Mouse (Mus musculus) intestine, postnatal 0 days (tissue): ENCODE data around the gene C2cd4c. TPM values are rescaled to one million over a fixed set of nuclear protein-coding genes. Genes with fewer than 3 reads are reported as not detected.

Experiments used
- ATAC-seq: fragments of 200-750 bp; cut with Nextera tagmentation; 2 replicates; pipeline ENCODE4 v1.8.0; 2017; ENCODE audit warnings: mild to moderate bottlenecking, moderate TSS enrichment, moderate library complexity
- H3K27ac ChIP-seq: fragments of 300-500 bp; sonication (generic); 2 replicates; pipeline ENCODE4 v1.5.1; 2014; ENCODE audit warnings: mild to moderate bottlenecking, low read depth, low read length, moderate library complexity
- H3K27me3 ChIP-seq: fragments of 300-500 bp; sonication (generic); replicated peaks from 2 replicates; pipeline ENCODE4 v1.6.1; 2014; ENCODE audit warnings: low read length, mixed read lengths; ENCODE audit not compliant: control insufficient read depth, insufficient read depth
- H3K36me3 ChIP-seq: fragments of 300-500 bp; sonication (generic); 2 replicates; pipeline ENCODE4 v1.6.1; 2014; ENCODE audit warnings: mild to moderate bottlenecking, moderate library complexity; ENCODE audit not compliant: control insufficient read depth, insufficient read depth
- H3K4me1 ChIP-seq: fragments of 300-500 bp; sonication (generic); replicated peaks from 2 replicates; pipeline ENCODE4 v1.6.1; 2014; ENCODE audit warnings: antibody characterized with exemption, low read length, mixed read lengths; ENCODE audit not compliant: control insufficient read depth, insufficient read depth
- H3K4me2 ChIP-seq: fragments of 300-500 bp; sonication (generic); replicated peaks from 2 replicates; pipeline ENCODE4 v1.6.1; 2014; ENCODE audit warnings: low read depth, mild to moderate bottlenecking, moderate library complexity
- H3K4me3 ChIP-seq: fragments of 300-500 bp; sonication (generic); 2 replicates; pipeline ENCODE4 v1.5.1; 2014; ENCODE audit warnings: low read depth, low read length
- H3K9ac ChIP-seq: fragments of 300-500 bp; sonication (generic); 2 replicates; pipeline ENCODE4 v1.6.1; 2014; ENCODE audit warnings: mild to moderate bottlenecking, low read depth, low read length
- H3K9me3 ChIP-seq: fragments of 300-500 bp; sonication (generic); 2 replicates; pipeline ENCODE4 v1.6.1; 2016; ENCODE audit warnings: mixed run types; ENCODE audit not compliant: control insufficient read depth
- CTCF ChIP-seq: sonication (generic); IDR thresholded peaks from 2 replicates; pipeline ENCODE4 v1.5.1; 2016; ENCODE audit warnings: low read depth, mild to moderate bottlenecking, control low read depth, antibody characterized with exemption, moderate library complexity
- WGBS: fragments of 180-500 bp; shearing (Covaris S2); extraction: QIAGEN DNeasy Blood & Tissue Kit; methylation state at CpG from one replicate; pipeline ENCODE4 v1.1.7; 2014; 5-methylcytosine and 5-hydroxymethylcytosine counted together
- polyA plus RNA-seq: library from polyadenylated mRNA; unstranded; fragments of >200 nt; fragmentation: Nextera tagmentation; extraction: Ambion mirVana; gene quantifications from 2 replicates; pipeline ENCODE4 v1.2.1, GENCODE M21; 2015

The C2cd4c gene
- polyA plus RNA-seq, 1 experiment from 2014 or later, result 0.05 TPM

DNA sequence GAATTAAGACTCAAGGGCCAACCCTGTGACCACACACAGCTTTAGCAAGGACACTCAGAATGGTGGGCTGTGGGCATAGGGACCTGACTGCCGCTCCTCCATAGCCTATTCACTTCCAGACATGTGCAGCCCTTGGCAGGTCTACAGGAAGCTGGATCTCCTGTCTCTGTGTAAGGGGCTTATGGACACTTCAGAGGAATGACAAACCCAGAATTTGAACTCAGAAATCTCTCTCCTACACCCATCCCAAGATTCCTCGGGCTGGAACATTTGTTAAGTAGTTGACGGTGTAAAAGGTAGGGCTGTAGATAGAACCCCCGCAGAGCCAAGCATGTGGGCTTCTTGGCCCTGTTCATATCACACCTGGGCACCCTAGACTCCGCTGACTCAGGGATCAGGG, 2.6 kb upstream of the C2cd4c start:
- TF ChIP-seq CTCF, result no peak
- no peaks in the 10 kb centered on the region for H3K9me3 ChIP-seq
- no peak for ATAC-seq
- no peak overlapping the region for H3K4me2 ChIP-seq
- 84% methylated on average over 5 of the region's 5 CpGs for WGBS
- no peak overlapping the region for H3K27ac ChIP-seq
- no peak overlapping the region for H3K9ac ChIP-seq
- H3K27me3 ChIP-seq, result peaks cover 19% of the 10 kb centered on the region
- H3K36me3 ChIP-seq, result no peaks in the 10 kb centered on the region
- no peak overlapping the region for H3K4me3 ChIP-seq
- H3K4me1 ChIP-seq, result no peaks in the 10 kb centered on the region; the same call in none of the 2 replicates

- H3K36me3 ChIP-seq, result no peaks in the 10 kb centered on the region
Observed at GRCm38 (mm10) chr10:79615860-79616259, 2.0 kb upstream of the C2cd4c start.

DNA sequence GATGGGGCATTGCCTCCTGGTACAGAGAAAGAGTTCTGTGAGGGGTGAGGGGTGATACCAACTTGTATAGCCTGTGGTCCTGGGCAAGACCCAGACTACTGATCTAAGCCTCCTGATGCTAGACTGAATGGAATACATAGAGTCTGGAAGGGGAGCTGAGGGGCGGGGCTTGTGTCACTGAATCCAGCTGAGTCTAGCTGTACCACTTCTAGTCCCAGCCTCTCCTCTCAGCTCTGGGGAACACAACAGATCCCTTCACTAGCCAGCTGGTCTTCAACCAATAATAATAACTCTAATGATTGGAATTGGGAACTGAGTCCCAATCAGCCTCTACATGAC, 449 bp upstream of the C2cd4c start:
- Histone ChIP-seq H3K9ac (peak overlapping the region; percentile 42; the same call in 1 of the 2 replicates), H3K4me3 (no peak overlapping the region; the same call in 1 of the 2 replicates), H3K4me1 (no peaks in the 10 kb centered on the region; the same call in none of the 2 replicates), H3K36me3 (no peaks in the 10 kb centered on the region), H3K4me2 (peak overlapping the region; percentile 96), H3K27ac (no peak overlapping the region), H3K9me3 (no peaks in the 10 kb centered on the region), H3K27me3 (peaks cover 19% of the 10 kb centered on the region)
- 71% methylated on average over 1 of the region's 1 CpGs for WGBS
- TF ChIP-seq CTCF, result no peak
- peak; percentile 29 for ATAC-seq

More at GRCm38 (mm10) chr10:79615860-79616259, 2.0 kb upstream of the C2cd4c start:
- H3K4me3 ChIP-seq, result no peak overlapping the region
- TF ChIP-seq CTCF, result no peak
- no peaks in the 10 kb centered on the region; the same call in none of the 2 replicates for H3K4me1 ChIP-seq
- ATAC-seq, result 0 out of 2 replicates have a peak, but pooled peaks have one; percentile 7
- peaks cover 19% of the 10 kb centered on the region for H3K27me3 ChIP-seq
- no peak overlapping the region for H3K9ac ChIP-seq
- H3K9me3 ChIP-seq, result no peaks in the 10 kb centered on the region
- no peak overlapping the region for H3K27ac ChIP-seq
- 8% methylated on average over 8 of the region's 8 CpGs for WGBS
- no peak overlapping the region for H3K4me2 ChIP-seq

DNA sequence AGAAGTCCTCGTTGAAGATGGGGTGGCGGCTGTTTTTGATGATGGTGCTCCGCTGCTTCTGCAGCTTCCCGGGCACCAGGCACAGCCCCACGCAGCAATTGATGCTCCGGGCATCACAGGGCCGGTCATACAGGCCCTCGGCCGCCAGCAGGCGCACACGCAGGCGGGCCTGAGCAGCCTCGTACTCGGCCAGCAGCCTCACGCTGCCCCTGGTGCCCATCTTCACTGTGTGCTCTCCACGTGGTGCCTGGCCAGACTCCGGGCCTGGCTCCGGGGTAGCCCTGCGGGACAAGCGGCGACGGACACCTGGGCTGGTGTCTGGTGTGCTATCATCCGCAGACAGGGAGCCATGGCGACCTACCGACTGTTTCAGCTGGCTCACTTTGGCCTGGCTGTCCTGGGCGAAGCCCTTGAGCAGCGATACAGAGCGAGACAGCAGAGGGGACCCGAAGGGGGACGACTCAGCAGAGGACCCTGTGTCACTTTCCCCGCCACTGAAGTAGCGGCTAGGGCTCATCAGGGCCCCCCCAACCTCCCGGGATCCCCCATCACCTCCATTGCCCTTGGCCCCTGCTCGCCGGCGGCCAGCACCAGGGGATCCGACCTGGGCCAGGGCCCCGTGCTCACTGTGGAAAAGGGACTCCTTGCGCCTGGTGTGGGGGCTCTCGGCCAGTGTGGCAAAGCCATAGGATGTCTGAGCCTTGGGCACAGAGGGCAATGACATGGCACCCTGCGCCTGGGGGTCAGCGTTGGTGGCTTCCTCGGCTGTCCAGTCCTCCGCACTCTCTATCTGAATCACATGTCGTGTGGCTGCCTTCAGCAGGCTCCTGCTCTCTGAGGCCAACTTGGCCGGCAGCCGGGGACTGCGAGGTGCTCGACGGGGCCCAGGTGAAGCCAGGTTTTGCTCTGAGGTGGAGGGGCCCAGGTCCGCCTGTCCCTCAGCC, 1.4 kb downstream of the C2cd4c start:
- no peak for ATAC-seq
- H3K9ac ChIP-seq, result no peak overlapping the region
- H3K27me3 ChIP-seq, result peaks cover 19% of the 10 kb centered on the region

DNA sequence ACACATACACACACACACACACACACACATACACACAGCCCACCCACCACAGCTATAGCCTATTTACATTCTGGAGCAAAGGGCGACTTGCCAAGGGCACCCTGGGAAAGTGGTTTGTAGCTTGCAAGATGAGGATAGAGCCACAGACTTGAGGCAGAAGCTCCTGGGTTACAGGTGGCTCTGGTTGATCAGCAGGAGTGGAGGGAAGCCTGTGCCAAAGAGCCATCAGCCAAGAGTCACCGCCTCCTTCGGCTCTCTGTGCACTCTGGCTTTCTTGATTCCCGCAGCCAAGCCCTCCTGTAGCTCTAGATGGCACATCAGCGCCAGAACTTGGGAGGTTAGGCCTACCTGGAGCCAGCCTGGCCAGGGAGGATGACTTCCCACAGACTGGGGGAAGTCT, 2.5 kb downstream of the C2cd4c start:
- no peak for TF ChIP-seq CTCF
- no peak for ATAC-seq

More for the DNA sequence above, 1.4 kb downstream of the C2cd4c start:
- no peaks in the 10 kb centered on the region; the same call in none of the 2 replicates for H3K4me1 ChIP-seq
- H3K9me3 ChIP-seq, result no peaks in the 10 kb centered on the region
- peak; percentile 68 for TF ChIP-seq CTCF
- H3K4me3 ChIP-seq, result no peak overlapping the region
- H3K4me2 ChIP-seq, result no peak overlapping the region
- no peak overlapping the region for H3K27ac ChIP-seq
- 31% methylated on average over 51 of the region's 51 CpGs for WGBS
- no peaks in the 10 kb centered on the region for H3K36me3 ChIP-seq

DNA sequence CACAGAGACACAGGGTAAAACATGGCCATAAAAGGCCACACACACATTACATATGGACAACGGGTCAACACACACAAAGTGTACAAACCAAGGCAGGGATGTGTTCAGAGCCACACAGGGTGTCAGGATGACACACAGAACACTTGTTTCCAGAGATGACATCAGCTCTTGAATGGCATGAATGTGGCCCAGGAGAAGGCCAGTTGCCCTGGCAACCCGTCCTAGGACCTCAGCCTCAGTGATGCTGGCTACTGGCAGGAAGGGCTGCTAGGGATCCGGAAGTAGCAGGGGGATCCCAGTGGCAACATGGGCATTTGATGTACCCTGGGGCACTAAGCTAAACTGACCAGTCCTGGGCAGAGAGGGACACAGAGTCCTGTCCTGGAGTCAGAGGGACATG, 4.5 kb downstream of the C2cd4c start:
- no peak overlapping the region for H3K27ac ChIP-seq
- H3K4me3 ChIP-seq, result no peak overlapping the region
- 84% methylated on average over 3 of the region's 3 CpGs for WGBS
- ATAC-seq, result no peak
- H3K9ac ChIP-seq, result no peak overlapping the region
- no peaks in the 10 kb centered on the region for H3K9me3 ChIP-seq
- no peaks in the 10 kb centered on the region; the same call in 1 of the 2 replicates for H3K4me1 ChIP-seq
- no peak for TF ChIP-seq CTCF
- H3K27me3 ChIP-seq, result peaks cover 19% of the 10 kb centered on the region
- no peaks in the 10 kb centered on the region for H3K36me3 ChIP-seq
- no peak overlapping the region for H3K4me2 ChIP-seq

More for the DNA sequence above, 2.5 kb downstream of the C2cd4c start:
- no peaks in the 10 kb centered on the region for H3K36me3 ChIP-seq
- peaks cover 19% of the 10 kb centered on the region for H3K27me3 ChIP-seq
- no peaks in the 10 kb centered on the region for H3K9me3 ChIP-seq
- H3K9ac ChIP-seq, result no peak overlapping the region
- WGBS, result 54% methylated on average over 5 of the region's 5 CpGs
- no peak overlapping the region for H3K4me2 ChIP-seq
- no peak overlapping the region for H3K27ac ChIP-seq
- no peaks in the 10 kb centered on the region; the same call in none of the 2 replicates for H3K4me1 ChIP-seq
- H3K4me3 ChIP-seq, result no peak overlapping the region
